Mouse (Mus musculus) stomach, postnatal 0 days (tissue): Measurements from ENCODE around the gene Ccl9. TPM values are rescaled to one million over a fixed set of nuclear protein-coding genes. Genes with fewer than 3 reads are reported as not detected.

Source experiments
- ATAC-seq: fragments of 200-750 bp; cut with Nextera tagmentation; 2 replicates; pipeline ENCODE4 v1.8.0; 2017; ENCODE audit not compliant: low FRiP score, low TSS enrichment
- DNase-seq: peaks from one replicate; pipeline ENCODE4 v3.0.0-alpha.2; 2016; ENCODE audit warnings: low spot score
- H3K27ac ChIP-seq: fragments of 300-500 bp; sonication (generic); replicated peaks from 2 replicates; pipeline ENCODE4 v1.5.1; 2014; ENCODE audit warnings: mild to moderate bottlenecking, control low read depth
- H3K27me3 ChIP-seq: fragments of 300-500 bp; sonication (generic); 2 replicates; pipeline ENCODE4 v1.6.1; 2014; ENCODE audit warnings: low read length; ENCODE audit not compliant: control insufficient read depth, insufficient read depth
- H3K36me3 ChIP-seq: fragments of 300-500 bp; sonication (generic); 2 replicates; pipeline ENCODE4 v1.6.1; 2014; ENCODE audit warnings: low read length, mixed read lengths; ENCODE audit not compliant: control insufficient read depth, insufficient read depth
- H3K4me1 ChIP-seq: fragments of 300-500 bp; sonication (generic); replicated peaks from 2 replicates; pipeline ENCODE4 v1.6.1; 2014; ENCODE audit warnings: antibody characterized with exemption; ENCODE audit not compliant: control insufficient read depth, insufficient read depth
- H3K4me2 ChIP-seq: fragments of 300-500 bp; sonication (generic); replicated peaks from 2 replicates; pipeline ENCODE4 v1.6.1; 2014; ENCODE audit warnings: low read depth, mild to moderate bottlenecking, control low read depth, moderate library complexity
- H3K4me3 ChIP-seq: fragments of 300-500 bp; sonication (generic); 2 replicates; pipeline ENCODE4 v1.5.1; 2014; ENCODE audit warnings: low read depth, low read length, control low read depth
- H3K9ac ChIP-seq: fragments of 300-500 bp; sonication (generic); 2 replicates; pipeline ENCODE4 v1.6.1; 2014; ENCODE audit warnings: mild to moderate bottlenecking, low read length, control low read depth, mixed read lengths
- H3K9me3 ChIP-seq: fragments of 300-500 bp; sonication (generic); 2 replicates; pipeline ENCODE4 v1.6.1; 2016; ENCODE audit warnings: low read length; ENCODE audit not compliant: control insufficient read depth
- CTCF ChIP-seq: IDR thresholded peaks from 2 replicates; pipeline ENCODE4 v1.5.1; 2016; ENCODE audit warnings: antibody characterized with exemption, low read depth, mild to moderate bottlenecking, moderate library complexity
- EP300 ChIP-seq: optimal IDR thresholded peaks from 2 replicates; pipeline ENCODE3; 2016; ENCODE audit warnings: antibody characterized with exemption
- WGBS: fragments of 180-500 bp; shearing (Covaris S2); extraction: QIAGEN DNeasy Blood & Tissue Kit; methylation state at CpG from one replicate; pipeline ENCODE4 v1.1.7; 2014; 5-methylcytosine and 5-hydroxymethylcytosine counted together
- polyA plus RNA-seq: library from polyadenylated mRNA; unstranded; fragments of >200 nt; fragmentation: Nextera tagmentation; extraction: Ambion mirVana; gene quantifications from 2 replicates; pipeline ENCODE4 v1.2.1, GENCODE M21; 2015

The Ccl9 gene
- polyA plus RNA-seq, 1 experiment from 2014 or later = 3.5 TPM

DNA sequence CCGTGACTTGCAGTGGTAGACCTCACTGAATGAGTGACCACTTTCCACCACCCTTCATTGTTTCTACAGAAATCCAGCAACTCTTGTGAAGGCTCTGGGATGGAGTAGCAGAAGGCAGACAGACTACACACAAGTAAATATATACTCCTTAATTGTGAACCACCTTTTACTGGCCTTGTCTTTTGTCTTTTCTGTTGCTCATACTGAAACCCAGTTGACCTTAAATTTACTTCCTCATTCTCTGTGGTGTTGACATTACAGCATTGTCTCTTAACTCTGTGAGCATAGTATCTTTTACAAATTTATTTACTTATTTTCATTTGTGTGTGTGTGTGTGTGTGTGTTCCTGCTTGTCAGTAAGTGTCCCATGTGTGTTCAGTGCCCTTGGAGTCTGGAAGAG lies 45.2 kb downstream of the Ccl9 start:
- ATAC-seq = no peak

DNA sequence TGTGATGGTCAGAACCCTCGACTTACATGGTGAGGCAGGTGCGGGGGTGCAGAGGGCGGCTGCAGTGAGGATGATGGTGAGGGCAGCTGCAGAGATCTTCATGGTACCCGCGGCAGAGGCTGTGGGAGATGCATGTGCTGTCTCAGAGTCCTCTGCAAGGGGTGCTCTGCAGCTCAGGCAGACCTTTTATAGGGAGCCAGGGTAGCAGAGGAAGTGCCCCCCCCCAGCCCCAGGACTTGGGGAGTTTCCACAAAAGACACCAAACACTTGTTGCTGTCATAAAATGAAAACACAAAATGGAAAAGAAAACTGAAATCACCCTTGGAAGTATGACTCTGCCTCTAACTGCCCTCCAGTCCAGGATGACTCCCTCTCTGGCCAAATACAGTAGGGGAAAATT lies 48.1 kb downstream of the Ccl9 start, which contains the start of gene Ccl5:
TSS of gene Ccl5 (minus strand) at position 159 of the 400 bp plus-strand sequence.
- Histone ChIP-seq H3K9ac (no peak within 1 kb of the TSS), H3K9me3 (no peaks in the 10 kb centered on the region), H3K27ac (no peak within 1 kb of the TSS), H3K4me3 (no peak within 1 kb of the TSS), H3K36me3 (no peaks in the 10 kb centered on the region), H3K27me3 (no peaks in the 10 kb centered on the region), H3K4me2 (no peak within 1 kb of the TSS), H3K4me1 (0 out of 2 replicates have a peak, but pooled peaks cover 2% of the 10 kb centered on the region)
- DNase-seq = no peak
- WGBS = 88% methylated on average over 5 of the region's 5 CpGs
- TF ChIP-seq CTCF = no peak
- no peak for TF ChIP-seq EP300
- no peak for ATAC-seq

More for the DNA sequence above, 45.2 kb downstream of the Ccl9 start:
- H3K27me3 ChIP-seq = no peaks in the 10 kb centered on the region
- H3K9ac ChIP-seq = no peak overlapping the region
- no peak overlapping the region for H3K27ac ChIP-seq
- H3K4me1 ChIP-seq = 0 out of 2 replicates have a peak, but pooled peaks cover 2% of the 10 kb centered on the region
- DNase-seq = no peak
- H3K36me3 ChIP-seq = no peaks in the 10 kb centered on the region
- no peak overlapping the region for H3K4me3 ChIP-seq
- H3K9me3 ChIP-seq = no peaks in the 10 kb centered on the region
- WGBS = 90% methylated on average over 1 of the region's 1 CpGs
- no peak overlapping the region for H3K4me2 ChIP-seq
- TF ChIP-seq CTCF = no peak
- TF ChIP-seq EP300 = no peak

DNA sequence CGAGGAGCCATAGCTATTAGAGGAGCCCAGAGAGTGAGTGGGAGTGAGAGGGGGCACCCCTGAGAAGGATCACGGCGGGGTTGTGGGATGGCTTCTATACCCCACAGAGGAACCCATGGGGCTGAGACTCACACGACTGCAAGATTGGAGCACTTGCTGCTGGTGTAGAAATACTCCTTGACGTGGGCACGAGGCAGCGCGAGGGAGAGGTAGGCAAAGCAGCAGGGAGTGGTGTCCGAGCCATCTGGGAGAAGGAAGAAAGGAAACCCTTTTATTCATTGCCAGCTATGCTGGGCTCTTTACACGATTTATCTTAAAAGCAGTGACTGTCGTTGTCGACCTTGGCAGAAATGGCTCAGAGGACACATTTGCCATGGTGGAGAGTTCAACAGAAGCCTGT lies 49.4 kb downstream of the Ccl9 start:
- Histone ChIP-seq H3K4me3 (no peak overlapping the region), H3K9ac (no peak overlapping the region), H3K4me1 (no peaks in the 10 kb centered on the region), H3K9me3 (no peaks in the 10 kb centered on the region), H3K36me3 (no peaks in the 10 kb centered on the region), H3K27me3 (no peaks in the 10 kb centered on the region), H3K4me2 (no peak overlapping the region), H3K27ac (no peak overlapping the region)
- TF ChIP-seq EP300 (no peak), CTCF (no peak)
- WGBS = 71% methylated on average over 12 of the region's 12 CpGs
- DNase-seq (no peak), ATAC-seq (no peak)

Other genes starting within 250 kb of the Ccl9 start
- gene Rasl10b, start 169.5 kb downstream of the Ccl9 start, polyA plus RNA-seq = 0.69 and 1.1 TPM in 2 replicates
- gene Gas2l2, start 149.2 kb downstream of the Ccl9 start, polyA plus RNA-seq = 0.11 and 0.21 TPM in 2 replicates
- 0.68 and 0.98 TPM in 2 replicates for gene 1700020L24Rik, start 141.0 kb downstream of the Ccl9 start, polyA plus RNA-seq
- gene Mmp28, start 115.6 kb downstream of the Ccl9 start, polyA plus RNA-seq = 5.6 and 6.4 TPM in 2 replicates
- 2.8 and 4.0 TPM in 2 replicates for gene Taf15, start 105.5 kb downstream of the Ccl9 start, polyA plus RNA-seq
- gene Heatr9, start 56.5 kb downstream of the Ccl9 start, polyA plus RNA-seq = not detected in 2 replicates
- 0.33 and 1.1 TPM in 2 replicates for gene Ccl5, start 48.1 kb downstream of the Ccl9 start, polyA plus RNA-seq
- gene Ccl6, start 14.5 kb upstream of the Ccl9 start, polyA plus RNA-seq = 57.9 and 58.5 TPM in 2 replicates
- not detected in 2 replicates for gene Rpl9-ps1, start 67.0 kb upstream of the Ccl9 start, polyA plus RNA-seq
- 0.18 and 0.29 TPM in 2 replicates for gene Ccl3, start 70.7 kb upstream of the Ccl9 start, polyA plus RNA-seq
- gene Ccl4, start 83.9 kb upstream of the Ccl9 start, polyA plus RNA-seq = 0.16 and 0.25 TPM in 2 replicates
- 0.81 and 2.7 TPM in 2 replicates for gene Wfdc17, start 125.4 kb upstream of the Ccl9 start, polyA plus RNA-seq
- gene Wfdc18, start 130.4 kb upstream of the Ccl9 start, polyA plus RNA-seq = 0.87 and 2.7 TPM in 2 replicates
- 3.1 and 3.4 TPM in 2 replicates for gene Wfdc21, start 168.3 kb upstream of the Ccl9 start, polyA plus RNA-seq
- 8.6 and 9.2 TPM in 2 replicates for gene Heatr6, start 175.1 kb upstream of the Ccl9 start, polyA plus RNA-seq